Mouse (Mus musculus) ES-E14 (cell line): ENCODE results near the gene Yy1. TPM values are rescaled to one million over a fixed set of nuclear protein-coding genes. Genes with fewer than 3 reads are reported as not detected.

Experiments used
- DNase-seq: peaks from one replicate; pipeline ENCODE4 v3.0.0-alpha.2; 2013; ENCODE audit warnings: low read depth, low spot score
- H3K27ac ChIP-seq: 2 replicates; pipeline ENCODE4 v1.5.1; 2012; ENCODE audit warnings: low read depth, mild to moderate bottlenecking, low read length, moderate library complexity, mixed read lengths; ENCODE audit not compliant: poor library complexity, insufficient read depth, severe bottlenecking
- H3K36me3 ChIP-seq: 2 replicates; pipeline ENCODE4 v1.6.1; 2012; ENCODE audit warnings: mild to moderate bottlenecking, low read length, moderate library complexity, mixed read lengths; ENCODE audit not compliant: control insufficient read depth, poor library complexity, insufficient read depth, severe bottlenecking
- H3K4me1 ChIP-seq, 2 experiments: fragments of 150-350 bp in 1 of 2; sonication (generic) in 1 of 2; 2 replicates each; pipeline ENCODE4 v1.6.1; 2012; ENCODE audit warnings: low read length in 2 of 2, mild to moderate bottlenecking in 1 of 2, mixed read lengths in 1 of 2; ENCODE audit not compliant: control insufficient read depth in 2 of 2, insufficient read depth in 2 of 2, poor library complexity in 1 of 2
- H3K4me3 ChIP-seq, 2 experiments: fragments of 150-350 bp in 1 of 2; sonication (generic) in 1 of 2; 2 replicates each; pipeline ENCODE4 v1.5.1; 2012; ENCODE audit warnings: low read length in 2 of 2, low read depth in 1 of 2, mild to moderate bottlenecking in 1 of 2, mixed read lengths in 1 of 2; ENCODE audit not compliant: insufficient read depth in 1 of 2, poor library complexity in 1 of 2, severe bottlenecking in 1 of 2
- H3K9ac ChIP-seq: 2 replicates; pipeline ENCODE4 v1.6.1; 2012; ENCODE audit warnings: low read depth, mild to moderate bottlenecking, low read length, mixed read lengths; ENCODE audit not compliant: poor library complexity, insufficient read depth, severe bottlenecking
- H3K9me3 ChIP-seq: fragments of 150-350 bp; sonication (generic); 2 replicates; pipeline ENCODE4 v1.6.1; 2012; ENCODE audit warnings: low read depth, mild to moderate bottlenecking, low read length; ENCODE audit not compliant: control insufficient read depth, insufficient read depth
- CHD2 ChIP-seq: IDR thresholded peaks from 2 replicates; pipeline ENCODE4 v1.6.1; 2014; ENCODE audit warnings: mild to moderate bottlenecking, low read depth, low read length, inconsistent platforms
- HCFC1 ChIP-seq: IDR thresholded peaks from 2 replicates; pipeline ENCODE4 v1.6.1; 2012; ENCODE audit warnings: low read length, inconsistent platforms, borderline replicate concordance; ENCODE audit not compliant: insufficient read depth
- MAFK ChIP-seq: IDR thresholded peaks from 2 replicates; pipeline ENCODE4 v1.6.1; 2014; ENCODE audit warnings: mild to moderate bottlenecking, low read depth, low read length, inconsistent platforms; ENCODE audit not compliant: insufficient read depth
- ZC3H11A ChIP-seq: IDR thresholded peaks from 2 replicates; pipeline ENCODE4 v1.6.1; 2012; ENCODE audit warnings: low read depth, mild to moderate bottlenecking, inconsistent platforms, low read length, borderline replicate concordance
- ZNF384 ChIP-seq: IDR thresholded peaks from 2 replicates; pipeline ENCODE4 v1.6.1; 2012; ENCODE audit warnings: low read depth, low read length, inconsistent platforms
- in situ Hi-C, 2 experiments: fragments of 600-800 bp; cut with MboI; formaldehyde crosslinking; loops; one replicate each; pipeline ENCODE4 v1.15.1; 2025; ENCODE audit warnings: low sequenced_read_pairs in 2 of 2, inconsistent platforms in 1 of 2; ENCODE audit not compliant: unreplicated experiment in 2 of 2
- total RNA-seq: library from RNA; depleted of rRNA; stranded (reverse); fragments of 300-350 nt; gene quantifications from 2 replicates; pipeline ENCODE4 v1.2.3, GENCODE M21; 2012; rRNA removed

The Yy1 gene
- total RNA-seq, result 40.5 and 42.2 TPM in 2 replicates

GRCm38 (mm10) chr12:108792546-108793452, at the start of gene Yy1:
Yy1 (plus strand) TSS chr12:108792973.
- TF ChIP-seq CHD2 (peak; percentile 88), HCFC1 (no peak), ZC3H11A (no peak), MAFK (no peak), ZNF384 (no peak)
- Histone ChIP-seq H3K4me3 (peak within 1 kb of the TSS; percentile 98), H3K36me3 (peaks cover 7% of the 10 kb centered on the region), H3K9ac (peak within 1 kb of the TSS; percentile 100), H3K4me1 (peaks cover 4% of the 10 kb centered on the region in 2 experiments; a peak in 3 of 4 replicates), H3K9me3 (no peaks in the 10 kb centered on the region), H3K27ac (peak within 1 kb of the TSS; percentile 99)
- in situ Hi-C loops, result no loop called here
- DNase-seq, result peak; percentile 95

DNA sequence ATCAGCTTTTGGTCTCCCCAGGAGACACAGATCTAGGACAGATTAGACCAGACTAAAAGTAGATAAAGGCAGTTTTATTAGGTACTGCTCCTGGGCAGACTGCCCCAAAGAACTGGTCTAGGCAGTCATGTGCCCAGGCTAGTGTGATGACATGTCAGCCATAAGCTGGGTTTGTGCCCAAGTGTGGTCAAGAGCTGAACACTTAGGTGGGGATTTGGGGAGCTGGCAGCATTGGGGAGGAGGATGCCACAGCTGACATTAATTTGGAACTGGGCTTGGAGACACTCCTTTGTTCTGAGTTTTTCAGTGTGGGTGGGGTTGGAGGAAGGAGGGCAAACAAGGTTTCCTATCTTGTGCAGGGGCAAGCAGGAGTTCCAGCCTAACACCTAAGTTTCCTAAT, 46.8 kb upstream of the Yy1 start:
- in situ Hi-C loops, result no loop called here
- Histone ChIP-seq H3K9me3 (no peaks in the 10 kb centered on the region), H3K36me3 (no peaks in the 10 kb centered on the region), H3K4me1 (peaks cover 0 to 4% of the 10 kb centered on the region in 2 experiments; a peak in 1 of 4 replicates), H3K9ac (no peak overlapping the region), H3K27ac (no peak overlapping the region), H3K4me3 (no peak overlapping the region)
- no peak for TF ChIP-seq ZC3H11A
- no peak for TF ChIP-seq MAFK
- TF ChIP-seq HCFC1, result no peak
- TF ChIP-seq CHD2, result no peak
- no peak for TF ChIP-seq ZNF384
- no peak for DNase-seq

GRCm38 (mm10) chr12:108749019-108749418, 43.8 kb upstream of the Yy1 start:
- no peak overlapping the region for H3K9ac ChIP-seq
- no peak for DNase-seq
- no peak overlapping the region for H3K4me3 ChIP-seq
- TF ChIP-seq CHD2 (no peak), MAFK (no peak), HCFC1 (no peak), ZNF384 (no peak), ZC3H11A (no peak)
- no peaks in the 10 kb centered on the region for H3K36me3 ChIP-seq
- no peaks in the 10 kb centered on the region for H3K9me3 ChIP-seq
- in situ Hi-C loops, result no loop called here
- no peak overlapping the region for H3K27ac ChIP-seq
- H3K4me1 ChIP-seq, result 0 out of 4 replicates have a peak, but pooled peaks cover 0 to 4% of the 10 kb centered on the region in 2 experiments

GRCm38 (mm10) chr12:108749454-108749853, 43.3 kb upstream of the Yy1 start:
- DNase-seq, result no peak
- TF ChIP-seq MAFK, result no peak
- no peak for TF ChIP-seq HCFC1
- TF ChIP-seq ZNF384, result no peak
- TF ChIP-seq CHD2, result no peak
- TF ChIP-seq ZC3H11A, result no peak
- in situ Hi-C loops, result no loop called here

More at GRCm38 (mm10) chr12:108749454-108749853, 43.3 kb upstream of the Yy1 start:
- no peak overlapping the region for H3K27ac ChIP-seq
- no peaks in the 10 kb centered on the region for H3K9me3 ChIP-seq
- H3K4me3 ChIP-seq, result no peak overlapping the region
- H3K9ac ChIP-seq, result no peak overlapping the region
- H3K36me3 ChIP-seq, result no peaks in the 10 kb centered on the region
- H3K4me1 ChIP-seq, result 0 out of 4 replicates have a peak, but pooled peaks cover 0 to 4% of the 10 kb centered on the region in 2 experiments
